Mouse (Mus musculus) heart, postnatal 10 days (tissue): ENCODE data around the gene Dcbld2. TPM values are rescaled to one million over a fixed set of nuclear protein-coding genes. Genes with fewer than 3 reads are reported as not detected.

Experiments
- DNase-seq, 2 experiments: peaks; one replicate each; pipeline ENCODE4 v3.0.0; 2021
- intact Hi-C: fragments of 180-260 bp; cut with DNase I; formaldehyde crosslinking; loops from one replicate; pipeline ENCODE4 v1.15.1; 2025
- total RNA-seq, 2 experiments: library from RNA; stranded (reverse); gene quantifications; 2 replicates each; pipeline ENCODE4 v1.2.3; 2021

Dcbld2 gene
- 10 to 100 TPM; 21.2 to 26.2 TPM for total RNA-seq

DNA sequence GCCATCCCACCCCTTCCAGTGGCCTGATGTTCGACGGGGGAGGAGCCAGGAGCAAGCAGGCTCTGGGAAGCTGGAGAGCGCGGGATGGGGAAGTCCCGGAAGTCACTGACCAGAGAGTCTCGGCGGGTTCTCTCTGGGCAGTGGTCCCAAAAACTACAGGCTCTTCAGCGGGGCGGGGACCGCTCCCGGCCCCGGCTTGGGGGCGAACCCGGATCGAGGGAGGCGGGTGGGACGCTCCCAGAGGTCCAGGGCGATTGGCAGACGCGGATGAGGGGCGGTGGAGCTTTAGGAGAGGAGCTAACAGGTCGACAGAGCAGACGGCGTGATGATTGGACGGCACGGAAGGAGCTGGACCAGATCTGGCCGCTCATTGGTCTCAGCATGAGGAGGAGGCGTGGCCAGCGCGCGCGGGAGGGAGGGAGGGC is at the start of gene Dcbld2:
Gene Dcbld2, plus strand, starts transcription at position 382 of the 425 bp plus-strand sequence.
- intact Hi-C loops = loop anchor here (5.0 to 10.0 kb wide), 2 partner anchors 106 to 993 kb away; no protein-coding TSS in a partner anchor
- peak; percentile 98 for DNase-seq

DNA sequence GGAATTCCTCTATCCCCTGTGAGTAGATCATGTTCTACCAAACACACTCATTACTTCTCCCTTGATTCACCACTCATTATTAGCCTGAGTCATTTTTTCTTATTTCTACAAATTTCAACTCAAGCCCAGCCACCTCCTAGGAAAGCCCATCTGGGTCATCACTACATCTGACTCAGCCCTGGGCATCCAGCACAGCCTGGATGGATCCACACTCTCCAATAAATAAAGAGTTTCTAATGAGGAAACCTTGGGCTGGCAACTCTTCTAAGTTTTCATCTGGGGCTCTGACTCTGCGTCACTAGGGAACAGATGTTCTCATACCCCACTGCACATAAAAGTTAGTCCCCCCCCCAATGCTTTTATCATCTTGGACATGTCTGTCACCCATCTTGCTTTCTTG is 31.1 kb upstream of the Dcbld2 start:
- intact Hi-C loops = no loop called here
- no peak for DNase-seq

DNA sequence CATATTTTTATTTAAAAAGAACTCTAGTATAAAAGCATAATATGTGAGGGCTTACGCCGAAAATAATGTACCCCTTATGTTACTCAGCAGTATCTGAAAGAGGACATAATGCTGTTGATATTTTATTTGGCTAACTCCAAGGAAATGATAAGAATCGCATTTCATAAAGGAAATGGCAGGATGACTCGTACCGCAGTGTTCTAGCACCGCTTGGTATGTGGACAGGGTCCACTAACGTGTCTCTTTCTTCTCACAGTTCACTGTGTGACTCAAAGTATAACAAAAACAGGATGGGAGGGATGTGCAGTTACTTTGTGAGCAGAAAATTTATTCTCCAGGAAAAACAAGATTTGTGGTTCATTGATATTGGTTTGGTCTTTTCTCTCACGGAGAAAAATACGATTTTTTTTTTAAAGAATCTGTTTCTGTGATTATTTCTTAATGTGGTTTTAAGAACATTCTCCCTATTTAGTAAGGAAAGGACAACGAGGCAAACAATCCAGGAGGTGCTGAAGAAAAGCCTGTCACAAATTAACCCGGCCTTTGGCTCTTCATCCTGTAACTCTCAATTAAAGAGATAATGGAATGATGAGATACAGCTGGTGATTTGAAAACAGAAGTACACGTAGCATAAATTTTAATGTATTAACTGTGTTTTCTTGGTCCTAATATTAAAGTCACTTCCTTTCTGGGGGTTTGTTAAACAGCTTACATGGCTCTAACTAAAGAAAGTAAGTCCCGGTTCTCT is 30.3 kb upstream of the Dcbld2 start:
- DNase-seq = no peak
- intact Hi-C loops = no loop called here

DNA sequence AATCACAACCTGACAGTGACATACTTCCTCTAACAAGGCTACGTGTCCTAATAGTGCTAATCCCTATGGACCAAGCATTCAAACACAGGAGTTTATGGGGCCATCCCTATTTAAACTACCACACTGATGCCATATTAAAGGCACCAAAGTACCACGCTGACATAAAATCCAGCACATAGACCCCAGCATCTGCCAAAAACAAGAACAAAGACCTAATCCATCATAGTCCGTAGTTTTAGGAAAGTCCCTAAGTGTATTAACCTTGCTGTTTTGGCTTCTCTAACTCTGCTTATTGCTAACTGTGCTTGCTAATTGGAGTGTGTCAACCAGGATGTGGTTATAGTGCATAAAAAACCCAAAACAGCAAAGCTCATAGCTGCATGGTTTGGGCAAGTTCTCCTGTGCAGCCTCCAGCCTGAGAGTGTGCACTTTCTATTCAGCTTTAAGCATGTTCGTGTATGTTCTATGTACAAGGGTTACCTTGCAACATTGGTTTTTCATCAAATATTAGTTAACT is 21.9 kb upstream of the Dcbld2 start:
- intact Hi-C loops = no loop called here
- no peak for DNase-seq

DNA sequence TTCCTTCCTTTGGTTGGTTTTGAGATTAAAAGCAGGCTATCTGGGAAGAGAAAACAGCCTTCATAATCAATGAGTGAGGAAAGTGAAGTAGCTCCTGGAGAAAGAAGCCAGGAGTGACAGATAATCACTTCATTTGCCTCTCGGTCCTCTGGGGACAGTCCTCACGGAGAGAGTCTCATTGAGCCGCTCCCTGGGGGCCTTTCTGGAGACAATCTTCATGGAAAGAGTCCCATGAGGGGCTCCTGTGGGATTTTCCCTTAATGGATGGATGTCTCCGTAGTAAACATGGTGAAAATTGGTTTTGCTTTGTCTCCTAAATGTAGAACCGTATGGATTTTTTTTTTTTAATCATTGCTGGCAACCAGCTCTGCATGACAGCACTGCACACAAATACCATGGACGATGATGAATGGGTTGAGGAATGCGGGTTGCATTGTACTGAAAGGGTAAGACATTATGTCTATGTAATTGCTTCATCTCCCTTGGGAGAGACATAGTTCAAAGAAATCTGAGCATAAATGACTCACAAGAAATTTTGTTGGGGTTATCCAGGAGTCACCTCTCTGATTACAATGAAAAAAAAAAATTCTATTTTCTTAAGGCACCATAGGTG is 19.0 kb upstream of the Dcbld2 start:
- intact Hi-C loops = no loop called here

DNA sequence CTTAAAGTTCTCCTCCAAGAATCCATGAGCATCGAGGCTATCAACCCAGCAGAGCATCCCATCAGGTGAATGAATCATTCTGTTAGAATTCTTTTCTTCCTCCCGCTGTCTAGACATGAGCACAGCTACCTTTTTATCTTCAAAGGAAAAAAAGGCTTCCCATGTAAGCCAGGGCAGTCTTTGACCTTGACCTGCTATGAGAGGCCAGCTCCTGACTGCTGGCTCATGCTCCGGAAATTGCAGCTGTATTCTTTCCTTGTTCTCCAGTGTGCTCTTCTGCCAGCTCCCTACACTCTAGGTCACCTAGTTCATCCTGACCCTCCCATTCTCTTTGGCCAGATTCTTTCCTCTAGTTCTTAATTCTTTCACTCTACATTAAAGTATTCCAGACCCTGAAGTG is 15.2 kb upstream of the Dcbld2 start:
- no peak for DNase-seq
- intact Hi-C loops = no loop called here

More for the DNA sequence above, 19.0 kb upstream of the Dcbld2 start:
- peak in 1 of 2 experiments; percentile 14 for DNase-seq

DNA sequence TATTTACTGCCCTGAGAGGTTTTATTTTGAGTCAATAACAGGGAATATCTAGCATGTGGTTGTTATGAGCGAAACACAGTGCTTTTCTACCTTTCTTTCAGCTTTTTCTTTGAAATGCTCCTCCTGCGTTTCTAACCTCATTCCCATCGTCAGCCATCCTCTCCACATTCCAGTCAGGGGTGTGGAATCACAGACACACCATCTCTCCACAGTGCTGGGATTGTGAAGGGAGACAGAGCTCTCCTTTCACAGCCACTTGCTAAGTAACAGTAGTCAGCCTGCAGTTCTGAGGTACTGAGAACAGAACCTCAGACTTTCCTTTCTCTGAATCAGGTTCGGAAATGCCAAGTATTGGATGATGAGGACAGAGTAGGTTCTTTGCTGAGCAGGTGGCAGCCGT is 14.1 kb upstream of the Dcbld2 start:
- intact Hi-C loops = no loop called here

DNA sequence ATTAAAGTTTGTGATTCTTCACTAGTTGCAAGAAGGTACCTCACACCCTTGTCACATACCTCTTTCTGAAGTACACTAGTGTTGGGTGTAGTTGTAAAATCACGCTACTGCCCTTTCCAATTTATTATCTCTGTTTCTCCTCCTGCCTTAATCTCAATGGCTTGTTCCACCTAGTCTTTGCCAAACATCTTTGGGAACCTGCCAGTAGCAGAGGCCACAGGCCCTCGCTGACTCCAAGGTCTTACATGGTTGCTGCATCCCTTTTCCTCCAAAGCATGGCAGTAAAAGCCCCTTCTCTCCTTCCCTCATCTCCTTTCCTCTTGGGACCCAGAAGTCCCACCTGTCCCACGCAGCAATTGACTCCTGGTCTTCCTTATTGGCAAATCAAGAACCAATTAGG is 9.6 kb upstream of the Dcbld2 start:
- DNase-seq = peak in 1 of 2 experiments; percentile 53
- intact Hi-C loops = no loop called here

More for the DNA sequence above, 14.1 kb upstream of the Dcbld2 start:
- DNase-seq = no peak

DNA sequence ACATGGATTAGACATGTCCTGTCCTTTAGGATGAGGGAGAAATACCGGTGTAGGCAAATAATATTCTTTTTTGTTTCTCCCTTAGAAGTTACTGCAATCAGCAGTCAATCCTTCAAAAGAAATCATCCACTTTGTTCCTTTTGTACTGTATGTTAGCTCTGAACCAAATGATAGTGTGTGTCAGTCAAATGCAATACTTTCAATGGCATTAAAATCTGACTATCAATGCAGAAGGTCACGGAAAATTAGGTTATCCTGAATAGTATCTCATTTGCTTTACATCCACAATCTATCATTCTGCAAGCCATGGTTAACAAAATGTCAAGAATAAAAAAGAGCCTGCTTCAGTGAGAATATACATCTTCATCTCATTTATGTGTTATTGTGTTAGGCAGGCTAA is 7.2 kb upstream of the Dcbld2 start:
- intact Hi-C loops = loop anchor here (10.0 kb wide), 1 partner anchor 986 kb away; no protein-coding TSS in a partner anchor
- DNase-seq = no peak

DNA sequence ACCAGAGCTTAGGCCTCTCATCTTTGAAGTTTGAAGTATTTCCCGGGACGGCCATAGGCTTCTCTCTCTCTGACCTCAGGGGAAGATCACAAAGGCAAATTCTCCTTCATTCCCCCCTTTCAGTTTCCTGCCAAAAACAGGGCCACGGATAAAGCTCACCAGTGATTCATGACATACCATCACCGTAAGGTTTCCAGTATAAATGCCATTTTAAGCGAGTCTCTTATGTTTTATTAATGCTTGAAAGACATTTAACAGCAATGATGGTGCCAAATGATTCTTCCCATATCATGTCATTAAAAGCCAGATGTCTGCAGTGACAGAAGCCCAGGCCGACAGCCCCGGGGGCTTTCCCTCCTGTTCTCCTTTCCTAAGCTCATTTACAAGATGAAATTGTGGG is 3.6 kb upstream of the Dcbld2 start:
- intact Hi-C loops = loop anchor here (5.0 to 10.0 kb wide), 2 partner anchors 102 to 990 kb away; no protein-coding TSS in a partner anchor
- no peak for DNase-seq

DNA sequence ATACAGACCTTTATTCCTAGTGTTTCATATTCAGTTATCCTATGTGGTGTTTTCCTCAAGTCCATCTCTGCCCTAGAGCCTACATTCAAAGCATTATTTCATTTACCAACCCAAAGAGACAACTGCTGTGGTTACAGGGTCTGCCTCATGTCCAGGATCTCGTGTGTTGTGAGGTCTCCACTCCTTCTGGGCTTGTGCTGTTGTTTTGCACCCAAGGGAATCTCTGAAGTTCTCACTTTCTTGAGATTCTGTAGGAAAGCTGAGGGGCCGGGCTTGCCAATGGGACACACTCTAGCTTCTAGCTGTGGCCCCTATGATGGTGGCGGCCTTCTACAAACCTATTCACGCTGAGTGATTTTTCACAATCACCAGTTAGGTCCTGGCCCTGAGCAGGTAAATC is 3.0 kb upstream of the Dcbld2 start:
- intact Hi-C loops = loop anchor here (5.0 to 10.0 kb wide), 2 partner anchors 103 to 990 kb away; no protein-coding TSS in a partner anchor
- DNase-seq = no peak

DNA sequence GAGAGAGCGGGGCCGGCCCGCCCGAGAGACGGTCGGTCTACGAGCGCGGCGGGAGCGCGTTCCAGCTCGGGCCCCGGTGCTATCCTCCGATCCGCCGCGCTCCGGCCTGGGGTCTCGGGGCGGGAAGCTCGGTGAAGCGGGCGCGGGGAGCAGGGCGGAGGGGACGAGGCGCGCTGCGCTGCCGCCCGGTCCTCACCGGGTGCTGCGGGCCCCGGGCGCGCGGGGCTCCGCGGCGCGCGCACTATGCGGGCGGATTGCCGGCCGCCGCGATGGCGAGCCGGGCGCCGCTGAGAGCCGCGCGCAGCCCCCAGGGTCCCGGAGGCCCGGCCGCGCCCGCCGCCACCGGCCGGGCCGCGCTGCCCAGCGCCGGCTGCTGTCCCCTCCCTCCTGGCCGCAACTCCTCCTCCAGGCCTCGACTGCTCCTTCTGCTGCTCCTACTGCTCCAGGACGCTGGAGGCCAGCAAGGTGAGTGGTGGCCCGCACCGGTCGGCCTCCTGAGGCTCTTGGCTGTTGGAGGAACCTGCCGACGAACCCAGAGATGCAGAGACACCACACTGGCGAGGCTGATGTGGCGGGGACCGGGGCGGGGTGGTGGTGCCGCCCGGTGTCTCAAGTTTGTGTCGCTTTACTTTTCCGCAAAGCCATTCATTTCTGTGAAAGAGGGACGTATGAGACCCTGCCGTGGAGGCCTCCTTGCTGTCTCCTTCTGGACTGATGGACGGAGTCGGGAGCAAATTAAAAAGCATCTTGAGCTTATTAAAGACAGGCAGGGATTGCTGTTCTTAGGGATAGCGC is 441 bp downstream of the Dcbld2 start:
- intact Hi-C loops = loop anchor here (1.0 to 10.0 kb wide), 3 partner anchors 43 to 994 kb away; no protein-coding TSS in a partner anchor
- peak in 1 of 2 experiments; percentile 56 for DNase-seq

DNA sequence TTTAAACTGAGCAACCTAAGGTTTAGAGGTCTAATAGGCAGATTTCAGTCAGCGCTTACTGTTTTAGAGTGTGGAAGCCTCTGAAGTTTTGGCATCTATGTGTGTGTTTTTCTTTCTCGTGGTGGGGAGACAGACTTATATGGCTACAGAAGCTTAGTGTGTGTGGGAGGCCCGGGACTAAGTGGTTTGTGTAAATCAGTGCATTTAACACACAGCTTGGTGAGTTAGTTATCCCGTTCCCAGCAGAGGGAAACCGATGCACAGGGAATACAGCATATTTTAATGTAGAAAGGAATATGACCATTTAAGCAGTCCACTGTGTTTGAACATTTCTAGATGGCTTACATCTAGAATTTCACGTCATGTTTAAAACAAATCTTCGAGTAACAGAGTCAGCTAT is 1.6 kb downstream of the Dcbld2 start:
- intact Hi-C loops = loop anchor here (1.0 to 10.0 kb wide), 3 partner anchors 41 to 995 kb away; no protein-coding TSS in a partner anchor

DNA sequence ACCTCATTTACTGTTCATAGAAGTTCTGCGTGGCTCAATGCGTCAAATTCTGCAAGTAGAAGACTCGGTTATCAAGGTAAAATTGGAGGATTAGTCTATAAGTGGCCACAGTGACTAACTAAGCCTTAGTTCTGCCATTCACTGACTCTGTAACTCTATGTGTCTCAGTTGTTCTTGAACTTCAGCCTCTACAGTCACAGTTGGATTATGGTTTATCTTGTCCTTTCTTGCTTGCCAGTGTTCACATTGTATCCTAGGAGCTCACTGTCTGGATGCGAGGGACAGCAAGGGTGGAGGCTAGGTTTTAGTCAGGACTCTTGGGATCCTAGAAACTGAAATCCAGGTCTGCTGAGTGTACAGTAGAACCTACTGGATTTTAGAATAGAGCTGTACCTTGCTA is 6.6 kb downstream of the Dcbld2 start:
- intact Hi-C loops = no loop called here
- no peak for DNase-seq

More for the DNA sequence above, 1.6 kb downstream of the Dcbld2 start:
- DNase-seq = no peak

DNA sequence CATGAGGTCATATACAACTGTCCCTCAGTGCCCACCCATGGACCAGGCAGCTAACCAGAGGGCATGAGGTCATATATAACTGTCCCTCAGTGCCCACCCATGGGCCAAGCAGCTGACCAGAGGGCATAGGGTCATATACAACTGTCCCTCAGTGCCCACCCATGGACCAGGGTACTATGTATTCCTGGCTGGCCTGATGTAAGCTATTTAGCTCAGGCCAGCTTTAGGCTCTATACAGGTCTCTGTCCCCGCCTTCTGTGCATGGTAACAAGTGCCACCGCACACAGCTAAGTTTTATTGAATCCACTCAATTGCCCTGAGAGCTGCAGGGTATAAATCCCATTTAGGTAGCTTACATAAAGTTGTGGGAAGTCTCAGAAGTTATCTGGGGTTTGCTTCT is 7.3 kb downstream of the Dcbld2 start:
- intact Hi-C loops = no loop called here
- DNase-seq = no peak

DNA sequence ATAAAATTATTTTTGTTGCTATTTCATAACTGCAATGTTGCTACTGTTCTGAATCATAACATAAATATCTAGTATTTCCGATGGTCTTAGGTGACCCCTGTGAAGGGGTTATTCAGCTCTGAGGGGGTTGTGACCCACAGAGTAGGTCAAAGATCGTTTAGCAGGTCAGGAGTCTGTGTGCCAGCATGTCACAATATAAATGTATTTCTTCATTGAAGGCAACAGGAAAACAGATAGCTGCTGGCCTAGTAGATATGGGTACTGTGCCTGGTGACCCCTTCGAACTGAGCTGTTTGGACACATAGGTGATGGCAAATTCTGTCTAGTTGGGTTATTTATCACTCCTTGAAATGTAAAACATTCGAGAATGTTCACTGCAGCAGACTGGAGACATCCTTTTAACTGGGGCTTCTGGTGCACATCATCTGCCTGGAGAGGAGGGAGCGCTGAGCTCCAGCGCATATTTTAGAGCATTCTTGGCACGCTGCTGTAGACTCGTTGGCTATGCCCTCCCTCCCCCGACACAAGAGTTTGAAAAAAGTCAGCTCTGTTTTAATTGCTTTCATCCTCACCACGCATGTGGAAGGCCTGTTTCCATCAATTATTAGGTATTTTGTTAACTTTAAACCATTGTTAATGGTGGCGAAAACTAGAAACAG is 13.6 kb downstream of the Dcbld2 start:
- intact Hi-C loops = no loop called here
- peak; percentile 67 to 68 for DNase-seq

DNA sequence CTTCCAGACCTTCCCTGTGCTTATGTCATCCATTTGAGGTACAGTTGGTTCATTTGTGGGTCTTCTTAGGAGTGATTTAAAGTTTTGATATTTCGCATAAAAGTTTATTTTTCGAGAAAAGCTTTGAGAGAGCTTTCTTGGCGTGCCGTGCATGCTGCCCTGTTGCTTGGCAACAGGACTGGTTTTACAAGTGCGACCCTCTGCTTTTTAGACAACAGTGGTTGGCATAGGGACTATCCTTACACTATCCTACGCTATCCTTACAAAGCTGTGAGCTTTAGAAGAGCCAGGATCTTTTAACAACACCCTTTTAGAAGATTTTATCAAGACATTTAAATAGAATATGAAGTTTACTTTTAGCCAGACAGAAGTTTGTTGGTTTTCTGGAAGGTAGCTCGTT is 22.0 kb downstream of the Dcbld2 start:
- DNase-seq = no peak
- intact Hi-C loops = no loop called here

DNA sequence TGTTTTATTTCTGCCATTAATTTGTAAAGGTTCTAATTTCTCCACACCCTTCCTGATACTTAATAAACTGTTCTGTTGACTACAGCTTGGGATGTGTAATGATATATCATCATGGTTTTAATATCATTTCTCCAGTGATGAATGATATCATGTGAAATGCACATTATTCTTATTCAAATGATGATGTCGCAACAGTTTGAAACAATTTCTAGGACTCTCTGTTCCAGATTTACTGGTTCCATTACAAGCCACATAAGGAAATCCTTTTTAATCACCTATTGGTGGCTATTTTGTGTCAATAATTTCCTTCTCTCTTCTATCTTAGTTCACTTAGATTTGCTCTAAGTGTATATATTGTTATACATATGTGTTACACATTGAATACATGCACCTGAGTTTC is 24.1 kb downstream of the Dcbld2 start:
- intact Hi-C loops = no loop called here
- no peak for DNase-seq

DNA sequence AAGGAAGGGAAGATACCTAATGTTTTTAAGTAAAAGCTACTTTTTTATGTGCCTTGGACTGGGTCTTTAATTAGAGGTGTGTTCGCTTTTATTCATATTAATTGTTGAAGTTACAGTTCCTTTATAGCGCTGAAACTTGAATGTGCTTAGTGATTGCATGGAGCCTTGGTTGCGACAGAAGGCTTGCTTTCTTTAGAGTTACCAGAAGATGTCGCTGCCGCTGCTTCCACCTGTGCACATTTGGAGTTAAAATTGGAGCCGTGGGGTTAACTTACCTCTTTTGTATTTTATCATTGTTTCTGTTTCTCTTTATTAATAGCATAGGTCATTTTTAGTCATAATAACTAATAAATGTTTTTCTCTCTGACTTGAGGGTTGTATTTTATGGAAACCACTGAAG is 36.5 kb downstream of the Dcbld2 start:
- intact Hi-C loops = no loop called here
- DNase-seq = no peak
